Mouse (Mus musculus) lung, adult 2 months (tissue): Measurements from ENCODE around the gene Cish.

Experiments used
- CTCF ChIP-seq: fragments of 200-500 bp; IDR thresholded peaks from 2 replicates; pipeline ENCODE4 v1.5.1; 2011; ENCODE audit warnings: mild to moderate bottlenecking, low read length, control low read depth; ENCODE audit not compliant: insufficient read depth
- POLR2A ChIP-seq: fragments of 200-500 bp; IDR thresholded peaks from 2 replicates; pipeline ENCODE4 v1.6.1; 2011; ENCODE audit warnings: low read depth, mild to moderate bottlenecking, control low read depth, low read length, borderline replicate concordance; ENCODE audit errors: extremely low read depth

DNA sequence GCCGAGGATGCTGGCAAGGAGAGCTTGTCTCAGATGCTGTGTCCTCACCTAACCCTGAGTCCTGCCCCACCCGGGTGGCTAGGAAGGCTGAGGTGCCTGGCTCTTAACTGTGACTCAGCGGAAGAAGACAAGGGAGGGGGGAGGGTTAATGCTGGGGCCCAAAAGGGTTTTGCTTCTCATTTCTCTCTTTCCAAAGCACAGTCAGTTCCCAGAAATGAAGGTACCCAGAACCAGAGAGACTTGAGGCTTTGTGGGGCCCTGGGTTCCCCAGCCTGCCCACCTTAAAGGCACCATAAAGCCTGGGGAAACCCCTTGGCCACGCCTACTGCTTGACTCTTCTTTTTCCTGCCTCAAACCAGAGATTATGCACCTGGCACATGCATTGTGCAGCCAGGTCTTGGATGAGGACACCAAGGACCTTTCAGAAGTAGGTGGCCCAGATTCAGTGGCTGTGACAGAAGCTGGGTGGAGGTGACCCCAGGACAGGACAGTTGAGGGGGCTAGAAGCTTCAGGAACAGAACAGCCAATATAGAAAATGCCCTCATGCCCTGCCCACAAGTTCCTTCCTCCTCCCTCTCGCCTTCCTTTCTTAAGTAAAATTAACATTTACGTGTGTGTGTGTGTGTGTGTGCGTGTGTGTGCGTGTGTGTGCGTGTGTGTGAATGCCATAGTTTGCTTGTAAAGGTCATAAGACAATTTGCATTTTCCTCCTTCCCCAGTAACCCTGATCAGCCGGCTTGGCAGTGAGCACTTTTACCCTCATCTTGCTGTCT, 17.2 kb downstream of the Cish start:
- no peak for TF ChIP-seq CTCF
- no peak for TF ChIP-seq POLR2A
